Mouse (Mus musculus): ENCODE measurements around the gene Faah.

DNA sequence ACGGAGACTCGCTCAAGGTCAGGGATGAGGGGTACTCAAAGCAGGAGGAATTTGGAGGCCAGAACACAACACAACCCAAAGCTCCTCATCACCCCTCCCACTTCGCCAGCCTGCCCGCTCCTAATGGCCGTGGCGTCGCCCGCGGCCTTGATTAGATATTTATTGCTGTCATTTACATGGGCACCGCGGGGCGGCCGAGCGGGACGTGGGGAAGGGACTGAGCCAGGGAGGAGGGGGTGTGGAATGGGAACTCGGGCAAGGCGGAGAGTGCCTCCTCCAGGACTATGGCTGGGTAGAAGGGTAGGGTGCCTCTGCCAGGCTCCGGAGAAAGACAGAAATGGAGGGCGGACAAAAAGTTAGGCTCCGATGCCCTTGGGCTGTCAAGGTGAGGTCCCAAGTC, 81.1 kb downstream of the Faah start:
- TF ChIP-seq POLR2A (IDR thresholded peaks at IDR 0.05; ENCODE audit: borderline replicate concordance, extremely low read depth, insufficient read depth, insufficient read length, poor library complexity, severe bottlenecking) (no peak), CTCF (IDR thresholded peaks at IDR 0.05; ENCODE audit: borderline replicate concordance, extremely low read depth, insufficient read depth, insufficient read length) (no peak)
